ENCODE assay signal across 21 mouse cellular contexts in the genomic region with DNA sequence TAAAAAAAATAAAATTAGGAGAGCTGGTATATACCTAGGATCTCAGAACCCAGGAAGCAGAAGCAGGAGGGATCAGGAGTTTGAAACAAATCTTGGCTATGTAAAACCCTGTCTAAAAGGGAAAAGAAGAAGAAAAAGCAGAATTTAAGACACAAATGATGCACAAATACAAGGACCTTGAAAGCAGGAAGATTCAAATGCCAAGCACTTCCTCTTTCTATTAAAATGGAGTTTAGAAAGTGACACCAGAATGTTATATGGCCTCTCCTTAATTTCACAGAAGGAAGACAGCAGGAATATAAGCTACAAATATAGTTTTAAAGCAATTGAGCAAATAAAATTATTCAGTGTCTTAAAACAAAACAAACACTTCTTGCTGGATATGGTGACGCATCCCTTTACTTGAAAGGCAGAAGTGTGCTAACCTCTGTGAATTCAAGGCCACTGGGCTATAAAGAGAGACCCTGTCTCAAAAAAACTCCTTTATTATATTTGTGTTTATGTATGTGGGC. TPM values are rescaled to one million over a fixed set of nuclear protein-coding genes. Genes with fewer than 3 reads are reported as not detected.
"Had no signal": no experiment of that assay in that cellular context is flagged by ENCODE, and none has a peak within 500 bp of the region (broad histone marks: within the 10 kb centered on the region; RNA-seq: fewer than 3 reads in every experiment).

No protein-coding gene starts in this region.

- H3K4me1 ChIP-seq: limb, embryonic 13.5 days; liver, embryonic 15.5 days; midbrain, embryonic 13.5 days; stomach, embryonic 15.5 days had no signal

- H3K27ac ChIP-seq: limb, embryonic 13.5 days; liver, embryonic 15.5 days; midbrain, embryonic 13.5 days; stomach, embryonic 15.5 days had no signal

- H3K36me3 ChIP-seq: stomach, embryonic 15.5 days had no signal

- ATAC-seq: intestine, embryonic 16.5 days; midbrain, embryonic 13.5 days had no signal

- H3K27me3 ChIP-seq: limb, embryonic 13.5 days; liver, embryonic 15.5 days; midbrain, embryonic 13.5 days; stomach, embryonic 15.5 days had no signal

- H3K4me3 ChIP-seq: limb, embryonic 13.5 days; liver, embryonic 15.5 days; midbrain, embryonic 13.5 days; myocyte; stomach, embryonic 15.5 days had no signal

- H3K9me3 ChIP-seq: limb, embryonic 13.5 days; liver, embryonic 15.5 days; midbrain, embryonic 13.5 days; stomach, embryonic 15.5 days had no signal

- H3K4me2 ChIP-seq: limb, embryonic 13.5 days; liver, embryonic 15.5 days; lung, embryonic 14.5 days; midbrain, embryonic 13.5 days; stomach, embryonic 15.5 days had no signal

- H3K9ac ChIP-seq: limb, embryonic 13.5 days; liver, embryonic 15.5 days; lung, embryonic 14.5 days; midbrain, embryonic 13.5 days; stomach, embryonic 15.5 days had no signal

- DNase-seq: kidney, adult 2 months; kidney, postnatal 25 days; lung, embryonic 14.5 days; lung, postnatal 10 days; lung, postnatal 4 days; retina, postnatal 1 day; right cerebral cortex, postnatal 4 days; spleen, adult 18-20 months; thymus, adult 2 months; thymus, postnatal 25 days had no signal

RNA-seq across cellular contexts. Expression of a gene that starts 47.5 kb away (rescaled TPM):
- total RNA-seq: layer of hippocampus, postnatal 10 days; left cerebral cortex, postnatal 36 days; liver, adult 2 months had no signal
- polyA plus RNA-seq: intestine, embryonic 16.5 days; kidney, adult 2 months; kidney, embryonic 16.5 days; limb, embryonic 13.5 days; liver, adult 2 months; liver, embryonic 15.5 days; lung, embryonic 14.5 days; midbrain, embryonic 13.5 days; myocyte; neural tube, embryonic 11.5 days; stomach, embryonic 15.5 days had no signal
